Mouse (Mus musculus) left cerebral cortex, adult 18-20 months (tissue): ENCODE results near the gene Gast. TPM values are rescaled to one million over a fixed set of nuclear protein-coding genes. Genes with fewer than 3 reads are reported as not detected.
"Not testable (repeated sequence)": the region's sequence is repeated elsewhere in the genome, so short reads cannot be mapped to it uniquely, and the experiment has no call there.

Experiments
- DNase-seq, 2 experiments: peaks; one replicate each; pipeline ENCODE4 v3.0.0; 2021 to 2022; ENCODE audit warnings: low spot score in 2 of 2, mixed read lengths in 1 of 2
- long read RNA-seq, 2 experiments: library from polyadenylated mRNA; stranded (forward); transcript quantifications; one replicate each; pipeline ENCODE4 v2.0.0; 2021
- total RNA-seq, 2 experiments: library from RNA; stranded (reverse); gene quantifications; 2 replicates each; pipeline ENCODE4 v1.2.3; 2021

Gene Gast
- not detected for total RNA-seq
- long read RNA-seq, experiment 1, result 0 reads
- long read RNA-seq, experiment 2, result 0 reads

DNA sequence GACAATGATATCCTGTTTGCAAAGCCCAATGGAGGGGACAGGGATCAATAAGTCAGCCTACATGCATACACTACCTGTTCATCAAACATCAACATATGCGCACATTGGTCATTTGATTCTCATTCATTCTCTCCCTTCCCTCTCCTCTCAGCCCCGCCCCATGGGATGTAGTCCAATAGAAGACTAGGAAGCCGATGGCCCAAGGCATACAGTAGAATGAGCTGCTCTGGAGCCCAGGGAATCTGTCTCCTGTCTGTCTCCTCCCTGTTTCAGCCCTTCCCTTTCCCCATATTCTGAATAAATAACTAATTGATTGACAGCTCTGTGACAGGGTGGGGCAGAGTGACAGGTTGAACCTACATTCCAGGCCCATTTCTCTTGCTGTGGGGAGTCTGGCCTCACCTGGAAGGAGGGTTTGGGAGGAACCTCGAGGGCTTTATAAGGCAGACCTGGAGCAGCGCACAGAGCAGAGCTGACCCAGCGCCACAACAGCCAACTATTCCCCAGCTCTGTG, at the start of gene Gast:
Gast (plus strand) TSS at position 464 of the 514 bp plus-strand sequence.
- no peak for DNase-seq

DNA sequence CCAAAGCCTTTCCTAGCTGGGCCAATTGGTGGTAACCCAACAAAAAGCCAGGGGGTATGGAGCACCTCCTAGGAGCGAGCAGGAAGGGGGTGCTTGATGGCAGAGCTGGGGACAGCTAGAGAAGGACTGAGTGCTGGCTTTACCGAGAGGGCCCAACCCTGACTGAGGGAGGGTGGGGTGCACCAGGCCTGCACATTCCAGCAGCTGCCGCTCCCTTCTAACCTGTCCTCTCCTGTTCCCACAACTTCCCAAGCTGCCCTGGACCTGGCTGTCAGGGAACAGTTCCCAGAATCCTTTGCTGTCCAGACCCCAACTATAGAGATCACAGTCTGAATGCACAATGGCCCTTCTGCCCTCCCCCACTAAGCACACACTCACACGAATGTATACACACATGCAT, 49.2 kb upstream of the Gast start:
- no peak for DNase-seq

DNA sequence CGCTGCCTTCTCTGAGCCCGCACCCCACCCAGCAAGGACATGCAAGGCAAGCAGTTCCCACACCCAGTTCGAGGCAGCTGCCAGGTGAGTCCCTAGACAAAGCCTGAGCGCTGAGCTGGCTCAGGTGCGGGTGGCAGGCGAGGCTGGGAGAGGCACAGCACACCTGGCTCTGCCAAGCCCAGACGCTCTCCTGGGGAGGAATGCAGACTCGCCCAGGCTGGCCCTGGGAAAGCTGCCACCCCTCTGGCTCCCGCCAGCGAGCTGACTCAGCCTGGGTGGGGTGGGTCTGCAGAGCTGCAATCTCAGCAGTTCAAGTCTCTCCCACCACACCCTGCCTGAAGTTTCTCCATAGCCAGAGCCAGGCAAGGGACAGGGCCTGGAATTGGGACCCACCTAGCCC, 47.2 kb upstream of the Gast start:
- no peak for DNase-seq

GRCm38 (mm10) chr11:100288942-100289341, 45.3 kb upstream of the Gast start:
- no peak for DNase-seq

GRCm38 (mm10) chr11:100290235-100290634, 44.0 kb upstream of the Gast start:
- no peak for DNase-seq

DNA sequence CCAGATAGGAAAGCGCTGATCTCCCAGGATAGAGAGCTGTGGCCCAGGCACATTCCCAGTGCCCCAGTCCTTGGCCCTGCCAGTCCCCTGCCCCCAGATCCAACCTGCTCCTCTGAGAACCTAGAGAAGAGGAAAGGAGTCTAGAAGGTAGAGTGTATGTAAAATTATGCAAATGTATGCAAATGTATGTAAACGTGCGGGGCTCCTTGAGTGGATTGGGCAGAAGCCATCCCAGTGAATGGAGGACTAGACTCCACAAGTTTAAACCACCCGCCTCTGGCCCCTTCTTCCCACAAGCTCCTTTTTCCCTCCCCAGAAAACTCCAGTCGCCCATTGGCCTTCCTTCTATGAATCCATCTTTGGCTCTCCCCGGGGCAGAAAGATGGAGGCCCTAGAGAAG, 41.3 kb upstream of the Gast start:
- no peak for DNase-seq

GRCm38 (mm10) chr11:100295308-100295707, 38.9 kb upstream of the Gast start:
- DNase-seq, result peak; percentile 79 to 89

GRCm38 (mm10) chr11:100297801-100298200, 36.4 kb upstream of the Gast start:
- DNase-seq, result no peak

- peak; percentile 83 to 91 for DNase-seq
Measured at GRCm38 (mm10) chr11:100298274-100299036, 35.8 kb upstream of the Gast start.

GRCm38 (mm10) chr11:100300293-100300692, 33.9 kb upstream of the Gast start:
- DNase-seq, result peak; percentile 48 to 67

DNA sequence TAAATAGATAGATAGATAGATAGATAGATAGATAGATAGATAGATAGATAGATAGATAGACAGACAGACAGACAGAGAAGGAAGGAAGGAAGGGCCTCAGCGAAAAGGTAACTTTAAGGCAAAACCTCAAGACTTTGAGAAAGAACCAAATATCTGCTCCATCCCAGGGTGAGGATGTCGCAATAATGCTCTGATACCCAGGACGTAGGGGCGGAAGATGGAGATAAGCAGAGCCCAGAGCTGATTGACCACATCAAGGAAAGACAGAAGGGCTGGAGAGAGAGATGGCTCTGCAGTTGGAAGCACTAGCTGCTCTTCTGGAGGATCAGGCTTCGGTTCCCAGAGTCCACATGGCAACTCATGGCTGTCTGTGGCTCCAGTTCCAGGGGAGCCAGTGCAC, 32.9 kb upstream of the Gast start:
- no peak for DNase-seq

GRCm38 (mm10) chr11:100307900-100308299, 26.3 kb upstream of the Gast start:
- no peak for DNase-seq

DNA sequence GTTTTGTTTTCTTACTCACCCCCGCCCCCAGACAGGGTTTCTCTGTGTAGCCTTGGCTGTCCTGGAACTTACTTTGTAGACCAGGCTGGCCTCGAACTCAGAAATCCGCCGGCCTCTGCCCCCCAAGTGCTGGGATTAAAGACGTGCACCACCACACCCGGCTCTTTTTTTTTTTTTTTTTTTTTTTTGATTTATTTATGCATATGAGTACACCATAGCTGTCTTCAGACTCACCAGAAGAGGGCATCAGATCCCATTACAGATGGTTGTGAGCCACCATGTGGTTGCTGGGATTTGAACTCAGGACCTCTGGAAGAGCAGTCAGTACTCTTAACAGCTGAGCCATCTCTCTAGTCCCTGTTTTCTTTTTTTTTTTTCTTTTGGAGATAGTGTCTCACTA, 25.5 kb upstream of the Gast start:
- not testable (repeated sequence) for DNase-seq

DNA sequence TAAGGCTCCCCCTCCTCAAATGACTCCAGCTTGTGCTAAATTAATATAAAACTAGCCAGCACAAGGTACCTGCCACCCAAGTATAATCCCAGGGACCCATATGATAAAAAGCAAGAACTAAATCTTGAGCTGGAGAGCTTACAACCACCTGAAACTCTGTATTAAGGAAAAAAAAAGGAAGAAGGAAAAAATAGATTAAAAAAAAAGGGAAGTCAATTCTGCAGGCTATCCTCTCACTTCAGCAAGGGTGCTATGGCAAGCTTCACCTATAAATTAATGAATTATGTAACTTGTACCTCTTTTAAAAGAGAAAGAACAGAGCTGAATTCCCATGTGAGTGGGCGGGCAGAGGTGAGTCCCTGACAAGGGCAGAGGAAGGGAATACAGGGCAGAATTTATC, 22.6 kb upstream of the Gast start:
- DNase-seq, result no peak

GRCm38 (mm10) chr11:100312096-100312679, 22.0 kb upstream of the Gast start:
- DNase-seq, result peak in 1 of 2 experiments; percentile 49

DNA sequence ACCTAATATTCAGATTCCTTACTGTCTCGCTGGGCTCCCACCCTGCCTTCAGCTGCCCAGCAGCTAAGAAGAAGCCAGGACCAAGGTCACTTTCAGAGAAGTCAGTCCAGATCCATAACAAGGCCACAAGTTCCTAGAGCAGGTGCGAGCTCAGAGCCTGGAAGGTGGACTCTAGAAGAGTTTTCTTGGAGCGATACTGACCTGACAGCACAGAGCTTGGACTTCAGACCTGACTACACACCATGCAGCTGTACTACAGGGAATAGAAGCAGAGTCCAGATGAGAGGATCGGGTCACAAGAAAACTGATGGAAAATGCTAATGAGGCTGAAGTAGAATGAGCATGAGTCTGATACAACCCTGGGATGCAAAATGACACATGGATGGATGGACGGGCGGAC, 20.8 kb upstream of the Gast start:
- no peak for DNase-seq

GRCm38 (mm10) chr11:100315439-100315838, 18.8 kb upstream of the Gast start:
- no peak for DNase-seq

DNA sequence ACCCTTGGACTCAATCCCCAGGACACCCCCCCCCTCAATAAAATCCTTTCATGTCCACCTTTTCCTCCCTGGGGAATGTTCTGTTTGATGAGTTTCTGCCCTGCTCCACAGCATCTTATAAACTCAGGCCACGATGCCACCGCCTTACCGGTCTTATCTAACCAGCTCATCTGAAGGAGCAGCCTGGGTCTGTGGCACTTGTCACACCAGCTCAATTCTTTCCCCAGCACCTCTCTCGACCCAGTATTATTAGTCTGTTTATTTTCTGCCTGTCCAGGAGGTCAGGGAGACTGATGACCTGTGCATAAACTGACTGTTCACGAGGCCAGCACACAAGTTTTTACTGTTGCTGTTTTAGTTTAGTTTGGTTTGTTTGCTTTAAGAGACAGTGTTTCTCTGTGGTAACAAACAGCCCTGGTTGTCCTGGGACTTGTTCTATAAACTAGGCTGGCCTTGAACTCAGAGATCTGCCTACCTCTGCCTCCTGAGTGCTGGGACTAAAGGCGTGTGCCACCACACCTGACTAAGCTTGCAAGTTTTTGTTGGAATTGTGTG, 16.3 kb upstream of the Gast start:
- no peak for DNase-seq

DNA sequence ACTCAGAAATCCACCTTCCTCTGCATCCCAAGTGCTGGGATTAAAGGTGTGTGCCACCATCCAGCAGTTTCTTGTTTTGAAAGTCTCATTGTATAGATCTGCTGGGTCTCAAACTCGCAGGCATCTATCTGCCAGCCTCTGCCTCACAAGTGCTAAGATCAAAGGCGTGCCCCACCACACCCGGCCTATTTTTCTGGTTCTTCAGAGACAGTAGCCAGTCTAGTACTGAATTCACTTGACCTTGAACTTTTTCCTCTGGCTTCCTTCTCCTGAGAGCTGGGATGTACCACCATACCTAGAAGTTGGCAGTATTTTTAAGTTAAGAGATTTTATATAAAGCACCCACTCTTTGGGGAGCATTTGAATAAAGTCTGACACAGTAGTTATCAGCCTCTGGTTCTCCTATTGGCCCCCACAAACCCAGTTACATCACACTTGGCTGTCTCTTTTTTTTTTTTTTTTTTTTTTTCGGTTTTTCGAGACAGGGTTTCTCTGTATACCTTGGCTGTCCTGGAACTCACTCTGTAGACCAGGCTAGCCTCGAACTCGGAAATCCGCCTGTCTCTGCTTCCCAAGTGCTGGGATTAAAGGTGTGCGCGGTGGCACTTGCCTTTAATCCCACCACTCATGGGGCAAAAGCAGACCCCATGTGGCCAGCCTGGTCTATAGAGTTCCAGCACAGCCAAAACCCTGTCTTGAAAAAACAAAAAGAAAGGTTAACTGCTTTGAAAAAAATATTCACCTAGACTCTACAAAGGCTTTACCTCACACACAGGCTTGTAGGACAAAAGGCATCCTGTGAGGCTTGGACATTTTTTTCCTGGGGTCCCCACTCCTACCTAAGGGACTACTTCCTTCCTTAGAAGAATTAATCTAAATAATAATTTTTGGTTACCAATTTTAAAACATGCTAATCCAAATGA, 15.4 kb upstream of the Gast start:
- no peak for DNase-seq

- peak; percentile 100 for DNase-seq
Measured at GRCm38 (mm10) chr11:100319492-100320171, 14.6 kb upstream of the Gast start, which contains the start of gene Eif1. Eif1 (plus strand) TSS chr11:100319885.
